Mouse (Mus musculus) C2C12 (cell line): ENCODE measurements around the gene Gm20219.

Source experiments
- CEBPB ChIP-seq: IDR thresholded peaks from one replicate; pipeline ENCODE4 v1.6.1; 2011; ENCODE audit warnings: low read depth, mild to moderate bottlenecking, control low read depth, moderate library complexity
- CTCF ChIP-seq: IDR thresholded peaks from one replicate; pipeline ENCODE4 v1.5.1; 2011; ENCODE audit not compliant: control insufficient read depth, insufficient read depth, insufficient read length
- USF1 ChIP-seq: IDR thresholded peaks from one replicate; pipeline ENCODE4 v1.6.1; 2011; ENCODE audit warnings: low read depth, mild to moderate bottlenecking, control low read depth, moderate library complexity

- TF ChIP-seq CEBPB (no peak), CTCF (no peak), USF1 (no peak)
Measured at GRCm38 (mm10) chr17:56570287-56570686, 16.1 kb upstream of the Gm20219 start.
